Mouse (Mus musculus) ovary, postnatal 14 days (tissue): Measurements from ENCODE around the gene Taz.
A peak's percentile ranks its signal among the peaks of the same experiment; 100 is the strongest.

Experiments
- DNase-seq: peaks from one replicate; pipeline ENCODE4 v3.0.0; 2022; ENCODE audit warnings: low spot score

Taz gene

GRCm38 (mm10) chrX:74281732-74282394 lies at the start of gene Taz, which contains the start of gene Dnase1l1:
Gene Taz (plus strand): TSS chrX:74281912.
Gene Dnase1l1 (minus strand): TSS chrX:74282337.
- no peak for DNase-seq

- no peak for DNase-seq
Observed at GRCm38 (mm10) chrX:74233196-74233595, 48.5 kb upstream of the Taz start.

GRCm38 (mm10) chrX:74240332-74240731 lies 41.4 kb upstream of the Taz start:
- DNase-seq: no peak

- DNase-seq: no peak
Observed at GRCm38 (mm10) chrX:74243396-74243795, 38.3 kb upstream of the Taz start.

- no peak for DNase-seq
Observed at GRCm38 (mm10) chrX:74243807-74244206, 37.9 kb upstream of the Taz start.

- no peak for DNase-seq
Observed at GRCm38 (mm10) chrX:74244614-74245083, 37.1 kb upstream of the Taz start.

- no peak for DNase-seq
Observed at GRCm38 (mm10) chrX:74245107-74245506, 36.6 kb upstream of the Taz start.

GRCm38 (mm10) chrX:74245687-74246086 lies 36.0 kb upstream of the Taz start:
- DNase-seq: peak; percentile 62

GRCm38 (mm10) chrX:74246213-74246681 lies 35.5 kb upstream of the Taz start:
- DNase-seq: peak; percentile 63

GRCm38 (mm10) chrX:74246693-74247092 lies 35.0 kb upstream of the Taz start:
- DNase-seq: no peak

- DNase-seq: peak; percentile 38
Observed at GRCm38 (mm10) chrX:74248651-74249050, 33.1 kb upstream of the Taz start.

GRCm38 (mm10) chrX:74249615-74250014 lies 32.1 kb upstream of the Taz start, which contains the start of gene Flna:
Gene Flna (minus strand): TSS chrX:74249820.
- DNase-seq: peak; percentile 46

GRCm38 (mm10) chrX:74254153-74254887 lies 27.4 kb upstream of the Taz start, which contains the start of gene Emd:
Gene Emd (plus strand): TSS chrX:74254687.
- peak; percentile 74 for DNase-seq

- DNase-seq: no peak
Observed at GRCm38 (mm10) chrX:74254888-74255565, 26.7 kb upstream of the Taz start.

GRCm38 (mm10) chrX:74257746-74258145 lies 24.0 kb upstream of the Taz start:
- DNase-seq: no peak

GRCm38 (mm10) chrX:74269736-74270061 lies 12.0 kb upstream of the Taz start:
- no peak for DNase-seq

- DNase-seq: peak; percentile 73
Observed at GRCm38 (mm10) chrX:74270062-74270901, 11.4 kb upstream of the Taz start, which contains the start of gene Rpl10. Gene Rpl10 (plus strand): TSS chrX:74270812.

- DNase-seq: no peak
Observed at GRCm38 (mm10) chrX:74270902-74271551, 10.7 kb upstream of the Taz start.

GRCm38 (mm10) chrX:74273422-74274322 lies 8.0 kb upstream of the Taz start:
- no peak for DNase-seq

GRCm38 (mm10) chrX:74277916-74278315 lies 3.8 kb upstream of the Taz start:
- no peak for DNase-seq
